Mouse (Mus musculus): ENCODE measurements around the gene Ntng2. TPM values are rescaled to one million over a fixed set of nuclear protein-coding genes. Genes with fewer than 3 reads are reported as not detected.

The Ntng2 gene
- polyA plus RNA-seq, 1 experiment, result 1.5 TPM

DNA sequence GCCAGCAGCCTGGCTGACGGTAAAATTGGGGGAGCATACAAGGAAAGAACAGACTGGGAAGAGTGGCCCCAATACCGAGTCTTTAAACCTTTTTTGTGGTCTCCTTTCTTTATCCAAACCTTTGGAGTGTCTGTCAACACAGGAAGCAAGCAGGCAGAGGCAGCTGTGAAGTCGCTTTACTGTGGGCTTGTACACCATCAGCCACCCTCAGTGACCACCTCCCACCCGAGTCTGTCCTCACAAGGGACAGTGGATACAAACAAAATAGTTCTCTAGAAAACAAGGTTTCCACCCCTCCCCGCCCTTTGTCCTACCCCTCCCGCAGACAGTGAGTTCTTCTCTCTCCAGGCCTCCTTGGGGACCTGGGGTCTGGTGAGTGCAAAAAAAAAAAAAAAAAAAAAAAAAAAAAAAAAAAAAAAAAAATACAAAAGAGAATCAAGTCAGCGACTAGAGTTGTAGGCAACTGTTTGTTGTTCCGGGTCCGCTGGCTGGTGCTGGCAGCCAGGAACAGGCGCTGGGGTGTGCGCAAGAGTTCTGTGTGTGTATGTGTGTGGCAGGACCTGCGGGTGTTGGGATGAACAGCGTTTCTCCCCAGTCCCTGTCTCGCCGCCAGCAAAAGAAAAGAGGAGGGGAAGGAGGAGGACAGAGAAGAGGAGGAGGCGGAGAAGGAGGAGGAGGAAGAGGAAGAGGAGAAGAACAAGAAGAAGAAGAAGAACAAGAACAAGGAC lies 58.8 kb downstream of the Ntng2 start:
- TF ChIP-seq REST (IDR thresholded peaks at IDR 0.05; ENCODE audit: insufficient read depth, insufficient read length) (no peak), E2F4 (IDR thresholded peaks at IDR 0.05; ENCODE audit: insufficient read depth) (no peak), USF1 (IDR thresholded peaks at IDR 0.05; ENCODE audit: low read depth) (no peak), CEBPB (IDR thresholded peaks at IDR 0.05; ENCODE audit: insufficient read depth, poor library complexity, severe bottlenecking) (no peak), MYOD1 (IDR thresholded peaks at IDR 0.05; ENCODE audit: control insufficient read depth in 1 of 3, insufficient read length in 2 of 3, low read depth in 2 of 3) (no peak), POLR2A (IDR thresholded peaks at IDR 0.05; ENCODE audit: insufficient read length, low read depth) (no peak)
- no peak overlapping the region for H3ac ChIP-seq (ENCODE audit: control insufficient read depth, insufficient read length)
- H3K36me3 ChIP-seq (ENCODE audit: control insufficient read depth, insufficient read depth), result no peaks in the 10 kb centered on the region
- peak overlapping the region; percentile 69 for H3K4me2 ChIP-seq (ENCODE audit: low read depth)
- H3K27me3 ChIP-seq (ENCODE audit: control insufficient read depth, insufficient read depth, insufficient read length), result no peaks in the 10 kb centered on the region
- no peaks in the 10 kb centered on the region for H3K79me2 ChIP-seq (ENCODE audit: control insufficient read depth, insufficient read depth)
- H3K4me3 ChIP-seq, result no peak overlapping the region

DNA sequence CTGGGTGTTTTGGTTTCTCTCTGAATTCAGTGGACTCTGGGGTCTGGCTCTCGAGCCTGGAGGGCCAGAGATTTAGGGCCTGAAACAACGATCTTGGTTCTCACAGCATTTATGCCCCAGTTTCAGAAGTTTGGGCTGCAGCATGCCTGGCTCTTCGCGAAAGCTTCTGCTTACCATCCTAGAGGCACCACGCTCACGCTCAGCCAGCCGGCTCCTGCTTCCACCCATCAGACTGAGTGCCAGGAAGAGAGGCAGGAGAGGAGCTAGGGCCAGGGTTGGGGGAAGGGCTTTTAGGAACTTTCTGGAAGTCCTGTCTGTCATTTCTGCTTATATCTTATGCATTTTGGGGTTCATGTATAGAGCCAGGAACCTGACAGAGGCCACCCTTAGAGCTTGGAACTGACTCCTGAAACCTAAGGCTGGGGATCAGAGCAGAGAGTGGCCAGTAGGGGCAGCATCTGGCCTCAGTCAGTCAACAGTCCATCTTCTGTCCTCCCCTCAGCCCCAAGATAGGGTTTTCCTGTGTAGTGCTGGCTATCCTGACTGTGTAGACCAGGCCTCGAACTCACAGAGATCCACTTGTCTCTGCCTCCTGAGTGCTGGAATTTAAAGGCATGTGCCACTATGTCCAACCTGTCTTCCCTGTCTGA lies 60.1 kb downstream of the Ntng2 start:
- no peaks in the 10 kb centered on the region for H3K27me3 ChIP-seq (ENCODE audit: control insufficient read depth, insufficient read depth, insufficient read length)
- no peak for TF ChIP-seq TCF12 (IDR thresholded peaks at IDR 0.05; ENCODE audit: insufficient read depth, poor library complexity, severe bottlenecking)
- TF ChIP-seq MAX (IDR thresholded peaks at IDR 0.05; ENCODE audit: low read depth), result no peak
- TF ChIP-seq POLR2A (IDR thresholded peaks at IDR 0.05; ENCODE audit: insufficient read length, low read depth), result no peak
- no peak for TF ChIP-seq MYOG (IDR thresholded peaks at IDR 0.05; ENCODE audit: control insufficient read depth in 1 of 3, insufficient read depth in 1 of 3, insufficient read length in 2 of 3, low read depth in 2 of 3)
- no peak for TF ChIP-seq USF1 (IDR thresholded peaks at IDR 0.05; ENCODE audit: low read depth)
- no peak for TF ChIP-seq REST (IDR thresholded peaks at IDR 0.05; ENCODE audit: insufficient read depth, insufficient read length)
- TF ChIP-seq TCF3 (IDR thresholded peaks at IDR 0.05; ENCODE audit: insufficient read length, low read depth), result no peak
- TF ChIP-seq MYOD1 (IDR thresholded peaks at IDR 0.05; ENCODE audit: control insufficient read depth in 1 of 3, insufficient read length in 2 of 3, low read depth in 2 of 3), result no peak
- no peak for TF ChIP-seq POLR2AphosphoS2 (IDR thresholded peaks at IDR 0.05; ENCODE audit: insufficient read length, low read depth)
- TF ChIP-seq CEBPB (IDR thresholded peaks at IDR 0.05; ENCODE audit: insufficient read depth, poor library complexity, severe bottlenecking), result no peak
- no peak for TF ChIP-seq SRF (IDR thresholded peaks at IDR 0.05; ENCODE audit: control insufficient read depth, insufficient read length, low read depth)
- no peak for TF ChIP-seq E2F4 (IDR thresholded peaks at IDR 0.05; ENCODE audit: insufficient read depth)

DNA sequence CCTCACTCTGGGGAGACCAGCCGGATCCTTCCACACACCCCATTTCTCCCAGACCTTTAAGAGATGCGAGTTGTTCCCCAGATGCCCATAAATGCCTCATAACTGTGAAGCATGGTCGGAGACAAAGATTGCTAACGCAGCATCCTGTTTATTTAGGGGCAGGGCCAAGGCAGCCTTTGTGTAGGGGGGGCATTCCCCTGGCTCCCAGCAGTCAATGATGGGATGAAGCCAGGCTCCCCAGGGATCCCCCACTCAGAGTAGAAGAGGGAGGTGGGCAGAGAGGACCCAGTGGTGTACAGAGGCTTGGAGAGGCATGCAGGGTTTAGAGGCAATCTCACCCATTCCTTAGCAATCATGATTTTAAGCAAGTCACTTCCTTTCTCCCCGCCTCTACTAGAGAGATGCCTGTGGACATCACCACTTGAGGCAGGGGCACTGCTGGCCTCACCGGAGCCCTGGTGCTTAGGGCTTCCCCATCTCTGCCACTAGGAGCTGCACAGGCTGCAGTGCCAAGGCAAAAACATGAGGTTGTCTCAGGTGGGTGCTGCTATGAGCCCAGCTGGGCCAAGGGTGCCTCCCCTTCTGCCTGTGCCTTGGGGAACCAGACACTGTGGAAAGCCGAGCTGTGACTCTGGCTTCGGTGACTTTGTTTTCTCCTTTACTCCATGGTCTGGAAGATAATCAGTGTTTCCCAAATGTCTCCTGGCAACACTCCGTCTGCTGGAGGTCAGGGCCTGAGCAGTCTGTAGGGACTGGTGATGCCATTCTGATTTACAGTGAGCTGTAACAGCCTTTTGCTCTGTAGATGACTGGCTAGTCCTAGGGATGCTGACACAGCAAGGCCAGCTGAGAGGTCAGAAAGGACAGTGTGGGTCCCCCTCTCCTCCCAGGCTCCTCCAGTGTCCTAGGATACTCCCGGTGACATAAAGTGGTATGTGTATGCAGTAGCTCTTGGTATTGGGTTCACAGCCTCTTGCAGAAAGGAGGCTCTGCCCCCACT lies 61.3 kb downstream of the Ntng2 start:
- no peaks in the 10 kb centered on the region for H3K36me3 ChIP-seq (ENCODE audit: control insufficient read depth, insufficient read depth)
- H3K27me3 ChIP-seq (ENCODE audit: control insufficient read depth, insufficient read depth, insufficient read length), result no peaks in the 10 kb centered on the region
- H3ac ChIP-seq (ENCODE audit: control insufficient read depth, insufficient read length), result no peak overlapping the region
- TF ChIP-seq TCF12 (IDR thresholded peaks at IDR 0.05; ENCODE audit: insufficient read depth, poor library complexity, severe bottlenecking) (no peak), POLR2AphosphoS2 (IDR thresholded peaks at IDR 0.05; ENCODE audit: insufficient read length, low read depth) (no peak), TCF3 (IDR thresholded peaks at IDR 0.05; ENCODE audit: insufficient read length, low read depth) (no peak), REST (IDR thresholded peaks at IDR 0.05; ENCODE audit: insufficient read depth, insufficient read length) (no peak), MYOD1 (IDR thresholded peaks at IDR 0.05; ENCODE audit: control insufficient read depth in 1 of 3, insufficient read length in 2 of 3, low read depth in 2 of 3) (no peak), MYOG (IDR thresholded peaks at IDR 0.05; ENCODE audit: control insufficient read depth in 1 of 3, insufficient read depth in 1 of 3, insufficient read length in 2 of 3, low read depth in 2 of 3) (no peak), USF1 (IDR thresholded peaks at IDR 0.05; ENCODE audit: low read depth) (no peak), POLR2A (IDR thresholded peaks at IDR 0.05; ENCODE audit: insufficient read length, low read depth) (no peak), CEBPB (IDR thresholded peaks at IDR 0.05; ENCODE audit: insufficient read depth, poor library complexity, severe bottlenecking) (no peak)
- no peak overlapping the region for H3K4me2 ChIP-seq (ENCODE audit: low read depth)
- H3K4me3 ChIP-seq, result no peak overlapping the region
- H3K79me2 ChIP-seq (ENCODE audit: control insufficient read depth, insufficient read depth), result no peaks in the 10 kb centered on the region

More for the DNA sequence above, 60.1 kb downstream of the Ntng2 start:
- Histone ChIP-seq H3K4me3 (no peak overlapping the region), H3K36me3 (ENCODE audit: control insufficient read depth, insufficient read depth) (no peaks in the 10 kb centered on the region), H3ac (ENCODE audit: control insufficient read depth, insufficient read length) (no peak overlapping the region), H3K79me2 (ENCODE audit: control insufficient read depth, insufficient read depth) (no peaks in the 10 kb centered on the region), H3K4me2 (ENCODE audit: low read depth) (no peak overlapping the region)

DNA sequence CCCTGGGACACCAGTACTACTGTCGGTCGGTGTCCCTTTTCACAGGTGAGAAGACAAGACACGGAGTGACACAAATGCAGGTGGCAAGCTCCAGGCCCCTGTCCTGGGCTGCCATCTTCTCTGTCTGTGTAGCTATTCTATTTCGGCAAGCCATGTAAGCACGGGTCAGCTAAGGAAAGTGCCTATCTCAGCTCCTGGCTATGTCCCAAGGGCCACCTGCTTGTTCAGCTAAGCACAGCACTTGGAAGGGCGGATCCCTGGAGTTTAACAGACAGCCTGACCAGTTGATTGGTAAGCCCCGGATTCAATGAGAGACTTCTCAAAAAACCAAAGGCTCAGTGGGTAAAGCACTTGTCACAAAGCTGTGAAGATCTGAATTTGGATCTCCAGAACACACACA lies 62.4 kb downstream of the Ntng2 start:
- H3K36me3 ChIP-seq (ENCODE audit: control insufficient read depth, insufficient read depth), result no peaks in the 10 kb centered on the region
- no peak overlapping the region for H3ac ChIP-seq (ENCODE audit: control insufficient read depth, insufficient read length)
- no peak overlapping the region for H3K4me2 ChIP-seq (ENCODE audit: low read depth)
- H3K79me2 ChIP-seq (ENCODE audit: control insufficient read depth, insufficient read depth), result no peaks in the 10 kb centered on the region
- TF ChIP-seq MYOD1 (IDR thresholded peaks at IDR 0.05; ENCODE audit: control insufficient read depth in 1 of 3, insufficient read length in 2 of 3, low read depth in 2 of 3), result no peak
- no peak for TF ChIP-seq POLR2A (IDR thresholded peaks at IDR 0.05; ENCODE audit: insufficient read length, low read depth)
- TF ChIP-seq TCF12 (IDR thresholded peaks at IDR 0.05; ENCODE audit: insufficient read depth, poor library complexity, severe bottlenecking), result no peak
- no peak for TF ChIP-seq CEBPB (IDR thresholded peaks at IDR 0.05; ENCODE audit: insufficient read depth, poor library complexity, severe bottlenecking)
- TF ChIP-seq USF1 (IDR thresholded peaks at IDR 0.05; ENCODE audit: low read depth), result no peak
- TF ChIP-seq MAX (IDR thresholded peaks at IDR 0.05; ENCODE audit: low read depth), result no peak
- no peak for TF ChIP-seq E2F4 (IDR thresholded peaks at IDR 0.05; ENCODE audit: insufficient read depth)
- no peak for TF ChIP-seq POLR2AphosphoS2 (IDR thresholded peaks at IDR 0.05; ENCODE audit: insufficient read length, low read depth)
- TF ChIP-seq REST (IDR thresholded peaks at IDR 0.05; ENCODE audit: insufficient read depth, insufficient read length), result no peak
- no peak for TF ChIP-seq TCF3 (IDR thresholded peaks at IDR 0.05; ENCODE audit: insufficient read length, low read depth)
- no peak for TF ChIP-seq MYOG (IDR thresholded peaks at IDR 0.05; ENCODE audit: control insufficient read depth in 1 of 3, insufficient read depth in 1 of 3, insufficient read length in 2 of 3, low read depth in 2 of 3)
- TF ChIP-seq SRF (IDR thresholded peaks at IDR 0.05; ENCODE audit: control insufficient read depth, insufficient read length, low read depth), result no peak
- H3K4me3 ChIP-seq, result no peak overlapping the region
- no peaks in the 10 kb centered on the region for H3K27me3 ChIP-seq (ENCODE audit: control insufficient read depth, insufficient read depth, insufficient read length)
